Mouse (Mus musculus) cortical plate, adult 2 months (tissue): ENCODE results near the gene Fshr. TPM values are rescaled to one million over a fixed set of nuclear protein-coding genes. Genes with fewer than 3 reads are reported as not detected.
"Not testable (repeated sequence)": the region's sequence is repeated elsewhere in the genome, so short reads cannot be mapped to it uniquely, and the experiment has no call there.

ENCODE experiments used
- H3K27ac ChIP-seq: fragments of 200-500 bp; 2 replicates; pipeline ENCODE4 v1.5.1; 2012; ENCODE audit warnings: low read length, control low read depth, inconsistent platforms; ENCODE audit not compliant: insufficient read depth
- H3K4me1 ChIP-seq: fragments of 200-500 bp; 2 replicates; pipeline ENCODE4 v1.6.1; 2011; ENCODE audit warnings: low read length; ENCODE audit not compliant: control insufficient read depth, insufficient read depth
- H3K4me3 ChIP-seq: fragments of 200-500 bp; 2 replicates; pipeline ENCODE4 v1.5.1; 2011; ENCODE audit warnings: mild to moderate bottlenecking, low read length, control low read depth; ENCODE audit not compliant: insufficient read depth
- CTCF ChIP-seq: fragments of 200-500 bp; IDR thresholded peaks from 2 replicates; pipeline ENCODE4 v1.5.1; 2011; ENCODE audit warnings: mild to moderate bottlenecking, control low read depth, low read length; ENCODE audit not compliant: insufficient read depth; ENCODE audit errors: extremely low read depth
- POLR2A ChIP-seq: fragments of 200-500 bp; IDR thresholded peaks from 2 replicates; pipeline ENCODE4 v1.6.1; 2011; ENCODE audit warnings: mild to moderate bottlenecking, low read length, control low read depth; ENCODE audit not compliant: insufficient read depth; ENCODE audit errors: extremely low read depth
- polyA plus RNA-seq: library from polyadenylated mRNA; depleted of rRNA; stranded (reverse); fragments of >200 nt; gene quantifications from 2 replicates; pipeline ENCODE4 v1.2.3, GENCODE M21; 2012; rRNA removed

Fshr gene
- polyA plus RNA-seq = not detected in 2 replicates

DNA sequence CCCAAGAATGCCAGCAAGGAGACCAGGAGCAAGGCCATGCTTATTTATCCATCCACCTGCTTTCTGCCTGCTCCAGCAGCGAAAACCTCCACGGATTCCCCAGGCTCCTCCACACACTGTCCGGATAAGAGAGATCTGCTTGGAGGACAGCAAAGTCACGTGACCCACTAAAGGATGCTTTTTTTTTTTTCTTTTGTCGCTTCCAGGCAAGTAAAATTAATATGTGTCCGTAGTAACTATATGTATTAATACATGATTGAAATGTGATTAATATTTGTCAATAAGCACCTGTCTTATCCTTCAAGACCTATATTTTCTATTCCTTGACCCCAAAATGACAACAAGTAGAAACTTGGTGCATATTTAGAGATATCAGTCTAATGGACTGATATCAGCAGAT is at the start of gene Fshr:
Gene Fshr, minus strand, starts transcription at position 101 of the 400 bp plus-strand sequence.
- no peaks in the 10 kb centered on the region for H3K4me1 ChIP-seq
- no peak within 1 kb of the TSS for H3K27ac ChIP-seq
- no peak within 1 kb of the TSS for H3K4me3 ChIP-seq
- TF ChIP-seq CTCF (no peak), POLR2A (no peak)

DNA sequence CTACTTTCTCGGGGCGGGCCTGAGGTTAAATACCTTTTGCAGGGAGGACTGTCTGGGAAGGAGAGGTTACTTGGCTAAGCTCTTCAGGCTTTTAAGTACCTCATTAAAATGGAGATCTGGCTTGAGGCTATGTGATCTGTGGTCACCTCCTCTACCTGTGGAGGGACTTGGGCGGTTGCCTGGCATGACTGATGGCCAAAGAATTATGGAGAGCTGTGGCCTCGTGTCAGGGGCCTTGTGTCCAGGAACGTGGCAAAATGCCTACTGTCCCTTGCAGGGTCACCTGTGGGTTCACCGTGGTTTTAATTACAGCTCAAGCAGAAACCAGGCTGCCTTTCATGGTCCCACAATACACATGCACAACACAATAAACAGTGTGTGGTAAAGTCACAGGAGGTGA is 1.7 kb upstream of the Fshr start:
- Histone ChIP-seq H3K27ac (no peak overlapping the region), H3K4me3 (no peak overlapping the region), H3K4me1 (no peaks in the 10 kb centered on the region)
- TF ChIP-seq POLR2A (no peak), CTCF (no peak)

DNA sequence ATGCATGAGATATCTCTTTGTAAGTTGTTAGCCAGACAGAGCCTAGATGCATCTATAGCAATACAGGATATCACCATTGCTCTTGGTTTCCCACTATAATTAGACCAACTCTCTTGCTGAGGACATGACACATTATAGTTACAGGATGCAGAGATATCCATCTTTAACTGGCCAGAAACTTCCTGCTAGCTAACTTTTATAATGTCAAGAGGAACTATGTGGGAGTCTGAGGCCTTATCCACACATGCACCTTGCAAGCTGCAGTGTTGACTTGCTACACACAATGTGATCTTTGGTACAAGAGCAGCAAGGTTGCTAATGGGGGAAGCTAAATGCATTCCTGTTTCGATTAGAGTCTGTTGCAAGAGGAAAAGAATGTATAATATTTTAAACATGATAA is 26.9 kb downstream of the Fshr start:
- Histone ChIP-seq H3K4me1 (no peaks in the 10 kb centered on the region), H3K4me3 (no peak overlapping the region), H3K27ac (no peak overlapping the region)
- TF ChIP-seq POLR2A (no peak), CTCF (no peak)

DNA sequence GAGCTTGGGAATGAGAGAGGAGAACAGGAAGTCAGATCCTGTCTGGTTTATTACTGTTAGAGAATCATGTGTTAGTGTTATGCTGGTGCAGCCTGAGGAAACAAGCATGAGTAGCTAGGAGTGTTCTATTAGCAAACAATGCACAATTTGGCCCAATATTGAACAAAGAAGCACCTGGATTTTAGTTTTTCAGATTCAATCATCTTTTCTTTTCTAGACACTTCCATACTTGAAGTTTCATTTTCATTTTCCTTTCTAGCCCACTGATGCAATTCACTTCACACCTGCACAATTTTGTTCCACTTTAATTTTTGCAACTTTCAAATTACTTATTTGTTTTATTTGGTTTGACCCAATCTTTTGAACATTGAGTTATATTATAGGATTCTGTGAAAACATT is 35.7 kb downstream of the Fshr start:
- no peak for TF ChIP-seq CTCF
- no peak for TF ChIP-seq POLR2A
- no peak overlapping the region for H3K4me3 ChIP-seq
- no peaks in the 10 kb centered on the region for H3K4me1 ChIP-seq
- H3K27ac ChIP-seq = no peak overlapping the region

DNA sequence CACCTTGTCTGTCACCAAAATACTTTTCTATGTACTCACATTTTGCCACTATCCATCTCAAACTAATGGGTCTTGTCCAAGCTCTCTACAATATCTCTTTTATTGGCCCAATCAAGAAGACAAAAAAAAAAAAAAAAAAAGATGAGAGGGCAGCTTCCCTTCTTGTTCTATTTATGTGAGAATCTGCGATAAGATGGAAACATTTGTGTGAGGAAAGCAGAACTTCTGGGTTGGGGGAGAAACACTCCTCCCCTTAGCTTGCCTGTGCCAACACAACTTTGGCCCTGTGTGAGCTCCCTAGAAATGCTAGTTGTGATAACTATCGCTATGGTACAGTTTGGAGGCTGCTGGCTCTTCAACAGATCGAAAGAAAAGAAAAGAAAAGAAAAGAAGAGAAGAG is 38.0 kb downstream of the Fshr start:
- H3K27ac ChIP-seq = no peak overlapping the region
- no peak for TF ChIP-seq CTCF
- no peak for TF ChIP-seq POLR2A
- no peaks in the 10 kb centered on the region for H3K4me1 ChIP-seq
- H3K4me3 ChIP-seq = no peak overlapping the region

DNA sequence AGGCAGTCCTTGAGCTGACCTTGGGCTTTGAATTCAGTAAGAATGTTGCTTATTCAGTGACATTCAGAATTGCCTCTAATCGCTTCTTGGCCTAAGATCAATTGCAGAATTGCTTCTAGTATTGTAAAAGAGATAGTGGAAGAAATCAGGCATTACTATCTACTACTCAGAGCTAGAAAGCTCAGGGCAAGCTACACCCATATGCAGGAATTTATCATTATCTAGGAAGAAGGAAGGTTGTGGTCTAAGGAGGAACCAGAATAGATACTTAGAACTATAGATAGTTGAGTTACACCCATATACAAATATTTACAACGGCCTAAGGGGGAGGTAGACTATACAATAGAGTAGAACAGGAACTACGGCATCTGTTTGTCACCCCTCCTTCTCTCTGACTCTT is 41.1 kb downstream of the Fshr start:
- H3K4me1 ChIP-seq, H3K4me3 ChIP-seq, H3K27ac ChIP-seq: not testable (repeated sequence)

DNA sequence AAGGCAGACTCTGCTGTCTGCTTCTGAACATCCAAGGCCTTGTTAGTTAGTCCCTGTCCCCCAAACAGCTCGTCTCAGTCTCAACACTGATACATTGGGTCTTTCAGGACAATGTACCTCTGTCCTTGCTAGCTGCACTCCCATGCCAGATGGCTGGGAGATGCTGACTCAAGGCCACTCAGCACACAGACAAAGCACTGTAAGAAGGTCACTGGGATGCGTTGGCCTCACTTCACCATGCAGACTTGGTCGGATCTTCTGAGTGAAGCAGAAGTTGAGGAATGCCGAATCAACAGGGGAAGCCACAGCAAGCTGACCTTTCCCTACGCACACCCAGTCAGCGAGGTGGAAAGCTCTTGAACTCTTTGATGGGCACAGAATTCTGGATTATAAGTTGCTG is 55.7 kb downstream of the Fshr start:
- H3K4me3 ChIP-seq = no peak overlapping the region
- no peak overlapping the region for H3K27ac ChIP-seq
- H3K4me1 ChIP-seq = no peaks in the 10 kb centered on the region
- no peak for TF ChIP-seq POLR2A
- TF ChIP-seq CTCF = no peak

DNA sequence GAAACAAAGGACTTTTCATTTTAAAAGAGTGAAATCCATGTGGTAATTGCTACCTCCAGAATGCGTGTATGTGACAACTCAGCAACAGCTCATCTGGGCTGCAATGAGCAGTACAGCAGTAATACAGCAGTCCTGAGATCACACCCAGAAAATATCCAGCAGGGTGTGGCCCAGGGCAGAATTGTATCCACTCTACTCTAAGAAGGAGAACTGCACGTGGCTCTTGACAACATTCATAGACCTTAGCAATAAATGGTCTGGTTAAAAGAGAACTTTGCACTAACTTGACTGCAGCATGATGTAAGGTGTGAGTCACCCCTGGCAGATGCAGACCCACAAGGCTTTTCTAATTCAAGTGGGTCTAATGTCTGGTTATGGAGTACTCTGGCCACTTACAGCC is 80.5 kb downstream of the Fshr start:
- Histone ChIP-seq H3K4me1 (no peaks in the 10 kb centered on the region; the same call in 1 of the 2 replicates), H3K4me3 (no peak overlapping the region), H3K27ac (no peak overlapping the region)
- TF ChIP-seq CTCF (no peak), POLR2A (no peak)

DNA sequence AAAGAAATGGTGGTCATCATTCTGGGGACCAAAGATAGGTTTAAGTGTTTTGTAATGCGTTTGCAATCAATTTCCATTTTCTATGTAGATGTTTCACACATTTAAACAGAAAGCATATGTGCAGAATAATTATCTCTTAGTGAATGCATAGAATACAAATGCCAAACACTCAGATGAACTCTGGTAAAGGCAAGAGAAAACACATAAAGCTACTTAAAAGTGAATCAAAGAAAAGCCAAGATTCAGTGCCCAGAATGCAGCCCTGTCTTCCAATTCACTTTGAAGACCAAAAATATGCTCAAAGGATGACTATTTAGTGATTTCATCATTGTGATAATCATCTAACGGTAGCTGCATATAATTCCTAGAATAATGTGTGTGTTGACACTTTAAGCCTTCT is 81.2 kb downstream of the Fshr start:
- Histone ChIP-seq H3K27ac (no peak overlapping the region), H3K4me3 (no peak overlapping the region), H3K4me1 (no peaks in the 10 kb centered on the region; the same call in 1 of the 2 replicates)
- TF ChIP-seq POLR2A = no peak
- no peak for TF ChIP-seq CTCF

DNA sequence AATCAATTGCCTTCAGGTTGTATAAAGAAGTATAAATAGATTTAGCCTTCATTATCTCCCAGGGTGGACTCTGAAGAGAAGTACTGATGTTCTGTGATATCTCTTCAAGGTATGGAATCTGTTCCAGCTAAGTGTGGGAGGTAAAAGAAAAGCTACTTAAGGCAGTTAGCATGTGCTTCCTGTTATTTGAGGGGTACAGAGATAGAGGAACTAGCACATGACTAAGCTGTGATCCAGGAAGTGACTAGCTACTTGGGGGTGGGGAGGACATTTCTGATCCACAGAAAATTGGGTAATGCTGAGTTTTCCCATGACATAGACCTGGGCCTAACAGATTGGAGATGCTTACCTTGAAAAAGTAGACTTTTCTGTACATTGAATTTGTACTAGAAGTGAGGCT is 86.5 kb downstream of the Fshr start:
- no peak overlapping the region for H3K27ac ChIP-seq
- no peak overlapping the region for H3K4me3 ChIP-seq
- no peaks in the 10 kb centered on the region; the same call in 1 of the 2 replicates for H3K4me1 ChIP-seq
- TF ChIP-seq POLR2A (no peak), CTCF (no peak)

DNA sequence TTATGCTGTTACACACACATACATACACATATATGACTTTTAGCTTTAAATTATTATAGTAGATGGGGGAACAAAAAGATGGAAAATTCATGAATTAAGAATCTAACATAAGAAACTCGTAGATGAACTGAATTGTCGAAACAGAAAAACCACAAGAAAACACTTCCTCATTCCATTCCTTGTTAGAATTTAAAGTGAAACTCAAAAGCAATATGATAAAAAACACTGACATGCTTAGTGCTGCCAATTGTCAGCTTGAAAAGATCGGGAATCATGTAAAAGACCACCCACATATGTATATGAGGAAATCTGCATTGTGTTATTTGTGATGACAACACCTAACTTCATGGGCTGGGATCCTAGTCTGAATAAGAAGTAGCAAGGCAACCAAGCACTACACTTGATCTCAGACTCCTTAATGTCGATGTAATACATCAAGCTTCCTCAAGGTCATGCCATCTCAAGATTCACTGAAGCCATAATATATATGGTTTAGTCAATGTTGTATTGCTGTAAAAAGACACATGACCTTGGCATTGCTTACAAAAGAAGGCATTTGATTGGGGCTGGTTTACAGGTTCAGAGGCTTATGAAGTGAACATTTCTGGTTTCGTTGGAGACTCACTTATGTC is 99.6 kb downstream of the Fshr start:
- TF ChIP-seq CTCF = no peak
- no peak for TF ChIP-seq POLR2A
- H3K4me1 ChIP-seq = no peaks in the 10 kb centered on the region
- H3K4me3 ChIP-seq = no peak overlapping the region
- H3K27ac ChIP-seq = no peak overlapping the region

DNA sequence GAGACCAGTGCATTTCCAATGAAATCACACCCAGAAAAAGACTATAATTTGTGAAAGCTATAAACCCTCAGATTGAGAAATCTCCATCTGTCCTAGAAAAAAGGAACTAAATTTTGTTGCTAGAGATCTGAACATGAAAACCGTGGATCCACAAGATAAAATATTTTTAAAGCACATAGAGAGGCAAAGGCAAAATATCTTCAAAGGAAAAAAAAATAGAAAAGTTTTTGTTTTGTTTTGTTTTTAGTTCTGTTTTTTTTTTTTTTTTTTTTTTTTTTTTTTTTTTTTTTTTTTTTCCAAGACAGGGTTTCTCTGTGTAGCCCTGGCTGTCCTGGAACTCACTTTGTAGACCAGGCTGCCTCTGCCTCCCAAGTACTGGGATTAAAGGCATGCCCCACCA is 100.7 kb downstream of the Fshr start:
- not testable (repeated sequence) for H3K27ac ChIP-seq, H3K4me3 ChIP-seq, H3K4me1 ChIP-seq
